Mouse (Mus musculus) midbrain, postnatal 0 days (tissue): ENCODE measurements at regions not wholly inside any gene's neighbourhood (a gene's known extent, or its start where the extent isn't known, plus 50 kb on each side); places are given as distances from the start of the nearest gene placed in this dataset.
"Not testable (repeated sequence)": the region's sequence is repeated elsewhere in the genome, so short reads cannot be mapped to it uniquely, and the experiment has no call there.

Experiments
- ATAC-seq: fragments of 200-750 bp; cut with Nextera tagmentation; 2 replicates; pipeline ENCODE4 v1.8.0; 2017; ENCODE audit warnings: moderate number of reproducible peaks, mild to moderate bottlenecking, moderate TSS enrichment, moderate library complexity; ENCODE audit not compliant: low FRiP score
- DNase-seq: peaks from one replicate; pipeline ENCODE4 v3.0.0-alpha.2; 2015; ENCODE audit warnings: low spot score
- H3K27ac ChIP-seq: fragments of 300-500 bp; sonication (generic); 2 replicates; pipeline ENCODE4 v1.5.1; 2014; ENCODE audit warnings: low read depth, mild to moderate bottlenecking, low read length, mixed read lengths
- H3K27me3 ChIP-seq: fragments of 300-500 bp; sonication (generic); 2 replicates; pipeline ENCODE4 v1.6.1; 2014; ENCODE audit warnings: low read length, control low read depth, mixed read lengths; ENCODE audit not compliant: insufficient read depth
- H3K36me3 ChIP-seq: fragments of 300-500 bp; sonication (generic); 2 replicates; pipeline ENCODE4 v1.6.1; 2014; ENCODE audit warnings: low read length, control low read depth, mixed read lengths; ENCODE audit not compliant: insufficient read depth
- H3K4me1 ChIP-seq: fragments of 300-500 bp; sonication (generic); 2 replicates; pipeline ENCODE4 v1.6.1; 2014; ENCODE audit warnings: mild to moderate bottlenecking, control low read depth, antibody characterized with exemption, low read length, mixed read lengths; ENCODE audit not compliant: insufficient read depth
- H3K4me2 ChIP-seq: fragments of 300-500 bp; sonication (generic); 2 replicates; pipeline ENCODE4 v1.6.1; 2014; ENCODE audit warnings: low read depth, mild to moderate bottlenecking, low read length, mixed read lengths; ENCODE audit not compliant: poor library complexity, severe bottlenecking
- H3K4me3 ChIP-seq: fragments of 300-500 bp; sonication (generic); 2 replicates; pipeline ENCODE4 v1.5.1; 2014; ENCODE audit warnings: low read depth, mild to moderate bottlenecking, low read length, moderate library complexity
- H3K9ac ChIP-seq: fragments of 300-500 bp; sonication (generic); replicated peaks from 2 replicates; pipeline ENCODE4 v1.6.1; 2014; ENCODE audit warnings: mild to moderate bottlenecking, low read length, moderate library complexity, mixed read lengths; ENCODE audit not compliant: poor library complexity, severe bottlenecking
- H3K9me3 ChIP-seq: fragments of 300-500 bp; sonication (generic); 2 replicates; pipeline ENCODE4 v1.6.1; 2016; ENCODE audit warnings: low read length, control low read depth
- CTCF ChIP-seq: IDR thresholded peaks from 2 replicates; pipeline ENCODE4 v1.5.1; 2016; ENCODE audit warnings: antibody characterized with exemption, mild to moderate bottlenecking
- WGBS: fragments of 180-500 bp; shearing (Covaris S2); extraction: QIAGEN DNeasy Blood & Tissue Kit; methylation state at CpG from one replicate; pipeline ENCODE4 v1.1.7; 2014; 5-methylcytosine and 5-hydroxymethylcytosine counted together

GRCm38 (mm10) chr13:7967886-7968285 is 234.8 kb upstream of the Adarb2 start:
- H3K9me3 ChIP-seq, result no peaks in the 10 kb centered on the region
- no peaks in the 10 kb centered on the region for H3K36me3 ChIP-seq
- no peak for DNase-seq
- H3K4me1 ChIP-seq, result no peaks in the 10 kb centered on the region
- H3K9ac ChIP-seq, result no peak overlapping the region
- H3K27me3 ChIP-seq, result no peaks in the 10 kb centered on the region
- no peak overlapping the region for H3K4me3 ChIP-seq
- no peak overlapping the region for H3K27ac ChIP-seq
- no peak overlapping the region for H3K4me2 ChIP-seq
- ATAC-seq, result no peak
- no peak for TF ChIP-seq CTCF
- whole genome bisulfite sequencing, result 89% methylated on average over 1 of the region's 1 CpGs

- no peaks in the 10 kb centered on the region for H3K9me3 ChIP-seq
- H3K36me3 ChIP-seq, result no peaks in the 10 kb centered on the region
- no peak overlapping the region for H3K27ac ChIP-seq
- no peaks in the 10 kb centered on the region for H3K27me3 ChIP-seq
- no peaks in the 10 kb centered on the region for H3K4me1 ChIP-seq
- H3K4me3 ChIP-seq, result no peak overlapping the region
- DNase-seq, result peak; percentile 14
- ATAC-seq, result no peak
- H3K9ac ChIP-seq, result no peak overlapping the region
- WGBS, result 66% methylated on average over 5 of the region's 5 CpGs
- H3K4me2 ChIP-seq, result no peak overlapping the region
- TF ChIP-seq CTCF, result no peak
These were observed 208.5 kb upstream of the Adarb2 start for GRCm38 (mm10) chr13:7994198-7994597.

DNA sequence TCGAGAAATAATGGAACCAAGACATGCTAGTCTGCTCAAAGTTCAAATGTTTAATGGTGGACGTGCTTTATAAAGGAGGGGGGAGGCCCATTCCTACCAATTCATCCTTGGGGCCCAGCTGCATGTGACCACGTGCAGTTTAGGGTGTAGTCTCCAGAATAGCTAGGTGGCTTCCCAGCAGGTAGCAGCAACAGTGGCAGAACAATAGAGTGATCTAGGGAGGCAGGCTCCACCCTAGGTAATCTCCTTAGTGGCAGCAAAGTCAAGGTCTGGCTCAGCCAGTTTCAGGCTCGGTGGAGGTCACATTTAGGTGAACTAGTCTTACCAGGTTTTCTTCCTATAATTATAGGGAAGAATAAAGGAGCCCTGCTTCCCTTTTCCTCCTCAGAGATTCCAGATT is 172.6 kb upstream of the Adarb2 start:
- H3K4me1 ChIP-seq, H3K9me3 ChIP-seq, H3K4me3 ChIP-seq, H3K4me2 ChIP-seq, H3K9ac ChIP-seq, DNase-seq, H3K36me3 ChIP-seq, ATAC-seq, H3K27me3 ChIP-seq, H3K27ac ChIP-seq: not testable (repeated sequence)
- WGBS, result 77% methylated on average over 4 of the region's 4 CpGs

DNA sequence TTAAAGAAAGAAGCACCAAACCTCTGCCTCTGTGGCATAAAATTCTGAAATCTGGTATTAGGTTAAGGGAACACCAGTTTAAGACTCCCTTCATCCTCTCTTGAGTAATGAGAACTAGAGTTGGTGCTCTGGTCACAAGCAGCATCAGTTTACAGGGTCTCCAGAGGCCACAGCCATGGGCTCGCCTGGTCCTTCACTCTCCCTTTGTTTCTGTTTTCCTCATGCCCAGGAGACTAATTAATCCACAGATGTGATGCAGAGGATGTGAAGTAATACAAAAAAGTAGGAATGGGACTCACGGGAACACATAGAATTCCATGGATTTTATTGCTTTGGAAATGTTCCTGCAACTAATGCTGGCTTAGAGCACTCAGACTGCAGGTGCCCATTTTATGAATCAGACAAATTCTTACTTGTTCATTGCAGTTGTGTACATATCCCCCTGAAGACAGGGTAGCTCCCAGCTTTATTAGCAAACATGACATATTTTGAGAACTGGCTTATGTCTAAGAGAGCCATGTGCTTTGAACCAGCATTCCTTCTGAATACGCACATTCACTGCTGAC is 151.7 kb upstream of the Adarb2 start:
- H3K4me1 ChIP-seq, result no peaks in the 10 kb centered on the region
- ATAC-seq (no peak), DNase-seq (no peak)
- WGBS, result 82% methylated on average over 3 of the region's 3 CpGs
- no peak overlapping the region for H3K9ac ChIP-seq
- H3K27me3 ChIP-seq, result no peaks in the 10 kb centered on the region
- no peak overlapping the region for H3K27ac ChIP-seq
- H3K36me3 ChIP-seq, result no peaks in the 10 kb centered on the region
- H3K4me2 ChIP-seq, result no peak overlapping the region
- H3K4me3 ChIP-seq, result no peak overlapping the region
- no peaks in the 10 kb centered on the region for H3K9me3 ChIP-seq
- no peak for TF ChIP-seq CTCF

- Histone ChIP-seq H3K27ac (no peak overlapping the region), H3K36me3 (no peaks in the 10 kb centered on the region), H3K9me3 (no peaks in the 10 kb centered on the region), H3K4me3 (no peak overlapping the region), H3K9ac (no peak overlapping the region), H3K27me3 (no peaks in the 10 kb centered on the region), H3K4me1 (no peaks in the 10 kb centered on the region), H3K4me2 (no peak overlapping the region)
- WGBS, result 69% methylated on average over 4 of the region's 4 CpGs
- ATAC-seq, result no peak
- peak; percentile 5 for DNase-seq
- no peak for TF ChIP-seq CTCF
These were observed 146.4 kb upstream of the Adarb2 start for GRCm38 (mm10) chr13:8056122-8056818.

- ATAC-seq (no peak), DNase-seq (no peak)
- no peak for TF ChIP-seq CTCF
- Histone ChIP-seq H3K9me3 (no peaks in the 10 kb centered on the region), H3K4me3 (no peak overlapping the region), H3K4me1 (no peaks in the 10 kb centered on the region), H3K4me2 (no peak overlapping the region), H3K27ac (no peak overlapping the region), H3K9ac (no peak overlapping the region), H3K27me3 (no peaks in the 10 kb centered on the region), H3K36me3 (no peaks in the 10 kb centered on the region)
- WGBS, result 79% methylated on average over 2 of the region's 2 CpGs
These were observed 115.5 kb upstream of the Adarb2 start for GRCm38 (mm10) chr13:8087154-8087553.
